Mouse (Mus musculus) neural tube, embryonic 10.5 days (tissue): ENCODE measurements around the gene Il1rn.

Experiments used
- DNase-seq: peaks from one replicate; pipeline ENCODE4 v3.0.0-alpha.2; 2017; ENCODE audit warnings: low spot score; ENCODE audit errors: extremely low spot score

Il1rn gene

DNA sequence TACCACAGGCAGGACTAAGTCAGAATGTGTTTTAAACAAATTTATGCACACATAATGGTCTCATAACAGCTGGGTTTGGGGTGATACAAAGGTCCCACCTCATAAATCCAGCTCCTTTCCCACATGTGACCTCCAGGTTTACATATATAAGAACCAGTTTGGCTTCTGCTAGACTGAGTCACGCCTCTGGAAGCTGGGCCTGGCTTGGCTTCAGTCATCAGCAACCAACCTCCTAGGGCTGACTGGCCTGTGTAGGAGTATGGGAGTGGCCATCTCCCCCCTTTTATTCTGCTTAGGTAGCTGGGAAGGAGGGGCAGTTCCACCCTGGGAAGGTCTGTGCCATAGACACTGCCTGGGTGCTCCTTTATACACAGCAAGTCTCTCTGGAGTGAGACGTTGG is at the start of gene Il1rn:
Gene Il1rn, plus strand, starts transcription at position 309 of the 400 bp plus-strand sequence.
- no peak for DNase-seq

DNA sequence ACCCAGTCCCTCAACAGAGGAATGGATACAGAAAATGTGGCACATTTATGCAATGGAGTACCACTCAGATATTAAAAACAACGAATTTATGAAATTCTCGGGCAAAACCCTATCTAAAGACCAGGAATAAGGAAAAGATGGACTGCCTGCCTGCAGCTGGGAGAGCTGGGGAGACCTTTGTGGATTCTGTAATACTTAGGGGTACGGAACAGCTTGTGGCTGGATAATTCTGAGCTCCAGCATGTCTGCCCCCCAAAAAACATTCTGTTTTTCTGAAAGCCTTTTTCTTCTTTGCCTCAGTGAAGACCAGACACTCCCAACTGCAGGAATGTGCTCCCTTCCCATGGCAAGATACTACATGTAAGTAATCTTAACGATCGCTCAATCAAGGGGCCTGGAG is 45.8 kb upstream of the Il1rn start, which contains the start of gene Il1f10:
Gene Il1f10, plus strand, starts transcription at position 301 of the 400 bp plus-strand sequence.
- no peak for DNase-seq

DNA sequence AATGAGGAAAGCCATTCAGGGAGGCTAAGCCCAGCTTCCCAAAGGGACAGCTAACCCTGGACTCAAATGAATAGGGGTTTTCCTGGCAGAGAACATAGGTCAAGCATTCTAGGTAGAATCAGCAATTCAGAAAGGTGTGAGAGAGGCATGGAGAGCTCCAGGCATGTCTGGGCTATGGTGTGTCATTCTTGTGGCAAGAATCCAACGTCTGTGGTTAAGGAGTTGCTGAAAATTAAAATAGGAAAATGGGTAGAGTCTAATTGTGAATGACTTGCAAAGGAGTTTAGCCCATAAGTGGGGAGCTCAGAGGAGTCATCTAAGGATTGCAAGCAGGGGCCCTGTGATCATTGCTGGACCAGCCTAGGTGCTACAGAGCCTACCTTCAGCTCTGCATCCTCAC is 42.0 kb upstream of the Il1rn start:
- no peak for DNase-seq

DNA sequence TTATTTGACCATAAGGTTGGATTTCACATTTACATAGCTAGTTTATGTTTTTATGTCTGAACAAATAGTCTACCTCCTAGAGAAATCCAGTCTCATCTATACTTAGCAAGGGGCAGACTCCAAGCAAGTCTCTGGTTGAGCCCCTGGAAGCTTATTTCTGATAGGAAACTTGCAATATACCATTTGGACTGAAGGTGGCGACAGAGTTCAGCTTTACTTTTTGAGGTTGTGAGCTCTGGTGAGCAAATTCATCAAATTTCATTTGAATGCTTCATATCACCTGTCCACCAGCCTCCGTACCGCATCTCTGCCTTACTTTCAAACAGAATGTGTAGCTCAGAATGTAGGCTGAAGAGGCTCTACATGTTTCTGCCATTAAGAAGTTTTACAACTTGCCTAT is 39.8 kb upstream of the Il1rn start:
- peak; percentile 47 for DNase-seq

- no peak for DNase-seq
Measured at GRCm38 (mm10) chr2:24311302-24312001, 25.2 kb upstream of the Il1rn start.

GRCm38 (mm10) chr2:24316919-24317318 is 19.7 kb upstream of the Il1rn start:
- no peak for DNase-seq

DNA sequence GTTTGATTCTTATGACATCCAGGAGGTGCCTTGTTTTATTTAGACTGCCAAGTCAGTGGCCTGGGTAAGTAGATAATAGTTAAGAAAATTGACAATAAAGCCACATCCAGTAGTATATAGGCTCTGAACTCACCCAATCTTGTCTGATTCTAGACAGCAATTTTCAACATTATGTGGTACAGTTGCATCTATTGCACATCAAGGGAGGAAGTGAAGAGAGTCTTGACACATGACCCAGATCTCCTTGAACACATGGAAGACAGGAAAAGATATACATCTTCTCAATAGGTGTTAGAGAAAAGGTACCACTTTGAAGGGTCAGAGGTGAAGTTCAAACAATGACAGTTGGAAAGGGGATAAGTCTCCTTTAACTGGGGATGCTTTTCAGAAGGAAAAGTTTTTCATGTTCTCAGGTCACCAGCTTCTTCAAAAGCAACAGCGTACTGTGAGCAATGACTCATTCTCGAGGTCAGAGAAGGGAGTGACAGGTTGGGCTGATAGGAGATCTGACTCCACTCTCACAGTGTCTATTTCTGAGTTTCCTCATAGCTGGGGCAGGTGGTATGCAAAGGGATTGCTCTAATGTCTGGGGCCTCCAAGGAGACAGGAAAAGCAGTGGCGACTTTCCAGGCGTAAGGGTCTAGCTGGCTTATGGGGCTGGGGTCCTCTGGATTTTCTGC is 18.6 kb upstream of the Il1rn start:
- DNase-seq, result no peak

DNA sequence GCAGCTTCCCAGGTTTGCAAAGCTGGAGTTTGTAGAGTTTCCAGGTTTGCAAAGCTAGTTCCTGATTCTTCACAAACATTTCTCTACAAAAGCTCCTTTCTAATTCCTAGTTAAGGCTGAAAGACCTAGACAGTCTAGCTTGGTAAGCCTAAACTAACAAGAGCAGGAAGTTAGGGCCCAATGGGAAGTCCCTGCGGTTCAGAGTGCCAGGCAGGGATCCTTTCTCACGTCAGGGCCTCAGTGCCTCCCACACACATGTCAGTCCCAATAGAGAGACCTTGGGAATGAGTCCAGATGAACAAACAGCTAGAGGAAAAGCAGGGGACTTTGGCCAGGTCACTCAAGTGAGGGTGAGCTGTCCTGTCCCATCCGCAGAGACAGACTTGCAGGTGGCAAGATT is 1.3 kb upstream of the Il1rn start:
- DNase-seq, result no peak

- no peak for DNase-seq
Measured at GRCm38 (mm10) chr2:24341395-24341885, 4.8 kb downstream of the Il1rn start.

- DNase-seq, result no peak
Measured at GRCm38 (mm10) chr2:24344619-24345018, 8.0 kb downstream of the Il1rn start.

DNA sequence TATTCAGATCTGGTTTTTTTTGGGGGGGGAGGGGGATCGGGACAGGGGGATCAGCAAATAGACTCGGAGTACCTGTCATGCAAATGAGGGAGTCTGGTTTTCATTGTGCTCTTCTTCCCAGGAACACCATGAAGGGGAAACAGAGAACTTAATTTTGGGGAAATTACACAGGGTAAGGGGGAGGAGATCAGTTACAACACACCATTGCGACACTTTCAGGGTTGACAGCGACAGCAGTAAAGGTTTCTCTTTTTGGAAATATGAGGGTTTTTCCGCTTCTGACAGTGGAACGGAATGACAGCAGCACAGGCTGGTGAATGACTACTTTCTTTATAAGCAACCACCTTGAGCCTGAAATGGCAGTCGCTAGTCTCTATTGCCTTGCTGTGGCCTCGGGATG is 8.4 kb downstream of the Il1rn start:
- no peak for DNase-seq

- DNase-seq, result no peak
Measured at GRCm38 (mm10) chr2:24347926-24348325, 11.3 kb downstream of the Il1rn start.

DNA sequence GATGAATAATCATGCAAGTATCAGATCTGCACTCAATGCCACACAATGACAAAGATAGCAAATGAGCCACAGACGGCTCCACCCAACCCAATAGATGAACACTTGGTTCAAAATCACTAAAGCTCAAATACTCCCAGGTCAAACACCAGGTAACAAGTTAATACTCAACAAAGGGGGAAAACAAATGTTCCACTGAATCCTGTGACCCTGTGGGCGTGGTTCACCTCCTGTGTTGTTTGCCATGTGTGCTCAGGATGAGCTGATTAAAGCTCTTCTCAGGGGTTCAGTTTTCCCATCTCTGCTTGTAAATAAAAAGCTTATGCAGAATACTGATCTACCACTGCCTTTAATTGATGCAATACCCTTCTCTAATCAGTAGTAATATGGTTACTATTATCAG is 14.5 kb downstream of the Il1rn start:
- DNase-seq, result no peak

- DNase-seq, result no peak
Measured at GRCm38 (mm10) chr2:24353042-24353441, 16.4 kb downstream of the Il1rn start.

DNA sequence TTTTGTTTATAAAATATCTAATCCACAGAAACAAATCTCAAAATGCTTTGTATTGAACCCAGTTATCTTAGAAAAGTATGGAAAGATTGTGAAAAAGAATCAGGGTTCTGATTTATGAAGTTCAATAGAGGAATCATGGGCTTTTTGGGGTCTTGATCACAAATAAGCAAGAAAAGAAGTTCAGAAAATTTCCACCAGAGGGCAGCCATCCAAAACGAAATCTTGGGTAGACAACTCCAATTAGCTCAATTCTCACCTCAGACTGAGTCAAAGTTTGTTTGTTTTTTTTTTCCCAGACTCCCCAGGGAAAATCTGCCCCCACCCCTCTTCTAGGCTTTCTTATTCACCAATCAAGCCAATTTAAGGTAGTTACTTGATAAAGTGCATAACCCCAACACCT is 21.0 kb downstream of the Il1rn start:
- peak; percentile 14 for DNase-seq

DNA sequence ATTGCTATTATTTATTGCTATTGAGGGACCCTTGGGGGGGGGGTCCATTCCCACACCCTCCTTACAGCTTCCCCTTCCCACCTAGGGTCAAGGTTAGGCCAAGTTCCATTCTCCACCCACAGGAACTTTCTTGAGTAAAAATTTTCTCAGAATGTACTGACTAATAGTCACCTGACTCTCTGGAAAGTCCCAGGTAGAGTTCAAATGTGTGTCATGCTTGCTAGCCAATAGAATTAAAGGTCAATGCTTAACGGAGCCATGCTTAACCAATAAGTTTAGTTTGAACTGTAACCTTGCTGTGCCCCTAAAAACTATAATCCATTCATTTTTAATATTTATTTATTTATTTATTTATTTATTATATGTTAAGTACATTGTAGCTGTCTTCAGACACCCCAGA is 22.7 kb downstream of the Il1rn start:
- DNase-seq, result no peak

DNA sequence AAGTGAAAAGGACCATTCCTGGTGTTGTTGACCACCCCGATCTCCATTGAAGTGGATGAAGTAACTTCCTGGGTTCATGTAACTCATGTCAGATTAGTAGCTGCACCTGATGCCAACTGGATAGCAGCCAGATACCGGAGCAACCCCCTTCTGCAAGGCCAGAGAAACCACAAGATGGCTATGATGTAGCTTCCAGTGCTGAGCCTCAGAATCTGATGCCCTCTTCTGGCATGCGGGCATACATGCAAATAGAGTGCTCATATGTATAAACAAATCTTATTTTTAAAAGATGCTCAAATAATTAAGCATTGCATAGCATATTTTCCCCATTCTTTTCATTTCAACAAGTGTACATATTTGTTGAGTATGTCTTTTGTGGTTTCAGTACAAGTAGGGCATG is 27.2 kb downstream of the Il1rn start:
- no peak for DNase-seq

GRCm38 (mm10) chr2:24366214-24366975 is 29.7 kb downstream of the Il1rn start:
- no peak for DNase-seq

DNA sequence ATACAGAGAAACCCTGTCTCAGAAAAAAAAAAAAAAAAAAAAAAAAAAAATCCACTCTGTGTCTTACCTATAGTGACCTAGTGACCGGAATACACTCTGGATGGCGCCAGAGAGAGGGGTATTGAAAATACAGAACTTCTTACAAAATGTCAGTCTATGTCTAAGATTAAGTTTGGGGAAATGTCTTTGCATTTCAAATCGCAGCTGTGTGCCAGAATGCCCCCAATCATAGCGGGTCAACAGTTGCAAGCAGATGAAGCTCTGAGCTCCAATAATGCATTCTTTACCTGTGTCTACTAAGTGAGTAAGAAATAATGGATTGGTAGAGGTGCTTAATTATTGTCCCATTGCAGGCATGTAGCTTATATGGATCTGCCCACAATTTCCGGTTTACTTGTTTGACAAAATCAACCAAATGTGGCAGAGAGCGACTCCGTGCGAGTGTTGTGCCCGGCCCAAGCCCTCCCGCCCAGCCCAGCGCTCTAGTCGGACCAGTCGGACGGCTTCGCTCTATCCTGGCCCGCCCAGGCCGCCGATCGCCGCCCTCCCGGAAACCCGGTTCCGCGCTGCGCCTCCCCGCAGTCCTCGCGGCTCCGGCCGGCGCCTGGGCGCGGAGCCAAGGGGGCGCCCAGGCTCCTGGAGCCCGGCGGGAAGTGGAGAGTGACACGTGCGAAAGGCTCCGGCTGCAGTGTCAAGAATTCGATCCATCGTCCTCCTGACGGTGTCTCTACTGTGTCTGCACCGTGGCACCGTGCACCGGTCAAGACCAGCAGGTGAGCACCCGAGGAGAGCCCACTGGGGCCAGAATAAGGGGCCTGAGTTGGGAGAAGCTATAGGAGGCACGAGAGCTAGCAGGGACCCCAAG is 30.6 kb downstream of the Il1rn start, which contains the start of gene Psd4:
Gene Psd4, plus strand, starts transcription at position 551 of the 865 bp plus-strand sequence.
- DNase-seq, result peak; percentile 45

- DNase-seq, result peak; percentile 14
Measured at GRCm38 (mm10) chr2:24367895-24368261, 31.2 kb downstream of the Il1rn start.
